Mouse (Mus musculus): ENCODE results near the gene Golga7b. TPM values are rescaled to one million over a fixed set of nuclear protein-coding genes. Genes with fewer than 3 reads are reported as not detected.

The Golga7b gene
- polyA plus RNA-seq, 1 experiment, result 90.4 TPM

GRCm38 (mm10) chr19:42237602-42238340 lies 9.6 kb upstream of the Golga7b start:
- no peaks in the 10 kb centered on the region for H3K27me3 ChIP-seq (ENCODE audit: control insufficient read depth, insufficient read depth, low read length)
- no peak overlapping the region for H3K4me3 ChIP-seq (replicated peaks; ENCODE audit: insufficient read depth, low read depth, low read length)
- no peak overlapping the region for H3K27ac ChIP-seq (ENCODE audit: insufficient read depth, low read length)
- TF ChIP-seq POLR2A (IDR thresholded peaks at IDR 0.05; ENCODE audit: borderline replicate concordance, insufficient read depth, low read length) (no peak), CTCF (IDR thresholded peaks at IDR 0.05; ENCODE audit: borderline replicate concordance, insufficient read depth, low read depth, low read length) (no peak)
- H3K4me1 ChIP-seq (ENCODE audit: control insufficient read depth, insufficient read depth, low read length), result peaks cover 15% of the 10 kb centered on the region
- peak; percentile 36 to 38 for DNase-seq
- 12% methylated on average over 4 of the region's 4 CpGs for WGBS

- TF ChIP-seq CTCF (IDR thresholded peaks at IDR 0.05; ENCODE audit: borderline replicate concordance, insufficient read depth, low read depth, low read length) (no peak), POLR2A (IDR thresholded peaks at IDR 0.05; ENCODE audit: borderline replicate concordance, insufficient read depth, low read length) (no peak)
- H3K27me3 ChIP-seq (ENCODE audit: control insufficient read depth, insufficient read depth, low read length), result no peaks in the 10 kb centered on the region
- 17% methylated on average over 7 of the region's 7 CpGs for WGBS
- peak; percentile 49 to 55 for DNase-seq
- peaks cover 15% of the 10 kb centered on the region for H3K4me1 ChIP-seq (ENCODE audit: control insufficient read depth, insufficient read depth, low read length)
- H3K4me3 ChIP-seq (replicated peaks; ENCODE audit: insufficient read depth, low read depth, low read length), result no peak overlapping the region
- no peak overlapping the region for H3K27ac ChIP-seq (ENCODE audit: insufficient read depth, low read length)
Measured at GRCm38 (mm10) chr19:42238341-42238715, 9.0 kb upstream of the Golga7b start.

- no peak for DNase-seq
- no peaks in the 10 kb centered on the region for H3K27me3 ChIP-seq (ENCODE audit: control insufficient read depth, insufficient read depth, low read length)
- TF ChIP-seq POLR2A (IDR thresholded peaks at IDR 0.05; ENCODE audit: borderline replicate concordance, insufficient read depth, low read length), result no peak
- TF ChIP-seq CTCF (IDR thresholded peaks at IDR 0.05; ENCODE audit: borderline replicate concordance, insufficient read depth, low read depth, low read length), result no peak
- no peak overlapping the region for H3K4me3 ChIP-seq (replicated peaks; ENCODE audit: insufficient read depth, low read depth, low read length)
- WGBS, result 74% methylated on average over 8 of the region's 8 CpGs
- H3K27ac ChIP-seq (ENCODE audit: insufficient read depth, low read length), result no peak overlapping the region
- peaks cover 15% of the 10 kb centered on the region for H3K4me1 ChIP-seq (ENCODE audit: control insufficient read depth, insufficient read depth, low read length)
Measured at GRCm38 (mm10) chr19:42240881-42241280, 6.5 kb upstream of the Golga7b start.

- 81% methylated on average over 3 of the region's 3 CpGs for WGBS
- H3K4me1 ChIP-seq (ENCODE audit: control insufficient read depth, insufficient read depth, low read length), result peaks cover 6% of the 10 kb centered on the region; the same call in 1 of the 2 replicates
- no peak for DNase-seq
- H3K4me3 ChIP-seq (replicated peaks; ENCODE audit: insufficient read depth, low read depth, low read length), result no peak overlapping the region
- H3K27ac ChIP-seq (ENCODE audit: insufficient read depth, low read length), result no peak overlapping the region
- H3K27me3 ChIP-seq (ENCODE audit: control insufficient read depth, insufficient read depth, low read length), result no peaks in the 10 kb centered on the region
- TF ChIP-seq CTCF (IDR thresholded peaks at IDR 0.05; ENCODE audit: borderline replicate concordance, insufficient read depth, low read depth, low read length) (no peak), POLR2A (IDR thresholded peaks at IDR 0.05; ENCODE audit: borderline replicate concordance, insufficient read depth, low read length) (no peak)
Measured at GRCm38 (mm10) chr19:42243401-42243800, 4.0 kb upstream of the Golga7b start.

- Histone ChIP-seq H3K27ac (ENCODE audit: insufficient read depth, low read length) (no peak overlapping the region), H3K4me1 (ENCODE audit: control insufficient read depth, insufficient read depth, low read length) (no peaks in the 10 kb centered on the region), H3K27me3 (ENCODE audit: control insufficient read depth, insufficient read depth, low read length) (no peaks in the 10 kb centered on the region), H3K4me3 (replicated peaks; ENCODE audit: insufficient read depth, low read depth, low read length) (no peak overlapping the region)
- no peak for TF ChIP-seq CTCF (IDR thresholded peaks at IDR 0.05; ENCODE audit: borderline replicate concordance, insufficient read depth, low read depth, low read length)
- no peak for TF ChIP-seq POLR2A (IDR thresholded peaks at IDR 0.05; ENCODE audit: borderline replicate concordance, insufficient read depth, low read length)
- DNase-seq, result no peak
- WGBS, result 31% methylated on average over 5 of the region's 5 CpGs
Measured at GRCm38 (mm10) chr19:42246626-42247025, 748 bp upstream of the Golga7b start.

- Histone ChIP-seq H3K4me3 (replicated peaks; ENCODE audit: insufficient read depth, low read depth, low read length) (no peak overlapping the region), H3K27ac (ENCODE audit: insufficient read depth, low read length) (no peak overlapping the region), H3K27me3 (ENCODE audit: control insufficient read depth, insufficient read depth, low read length) (no peaks in the 10 kb centered on the region), H3K4me1 (ENCODE audit: control insufficient read depth, insufficient read depth, low read length) (peaks cover 3% of the 10 kb centered on the region; the same call in 1 of the 2 replicates)
- WGBS, result 65% methylated on average over 11 of the region's 11 CpGs
- no peak for DNase-seq
- TF ChIP-seq POLR2A (IDR thresholded peaks at IDR 0.05; ENCODE audit: borderline replicate concordance, insufficient read depth, low read length) (no peak), CTCF (IDR thresholded peaks at IDR 0.05; ENCODE audit: borderline replicate concordance, insufficient read depth, low read depth, low read length) (no peak)
Measured at GRCm38 (mm10) chr19:42249976-42250914, 2.9 kb downstream of the Golga7b start.

- peak; percentile 75 to 77 for DNase-seq
- WGBS, result under 1% methylated on average over 11 of the region's 23 CpGs
Measured at GRCm38 (mm10) chr19:42255438-42255783, 8.0 kb downstream of the Golga7b start.

More at GRCm38 (mm10) chr19:42255438-42255783, 8.0 kb downstream of the Golga7b start:
- Histone ChIP-seq H3K4me3 (replicated peaks; ENCODE audit: insufficient read depth, low read depth, low read length) (peak overlapping the region; percentile 96), H3K4me1 (ENCODE audit: control insufficient read depth, insufficient read depth, low read length) (peaks cover 28% of the 10 kb centered on the region), H3K27ac (ENCODE audit: insufficient read depth, low read length) (peak overlapping the region; percentile 99), H3K27me3 (ENCODE audit: control insufficient read depth, insufficient read depth, low read length) (no peaks in the 10 kb centered on the region)
- TF ChIP-seq CTCF (IDR thresholded peaks at IDR 0.05; ENCODE audit: borderline replicate concordance, insufficient read depth, low read depth, low read length) (no peak), POLR2A (IDR thresholded peaks at IDR 0.05; ENCODE audit: borderline replicate concordance, insufficient read depth, low read length) (peak; percentile 44; the same call in 1 of the 2 replicates)
